Mouse (Mus musculus): Measurements from ENCODE around the gene Casq2. TPM values are rescaled to one million over a fixed set of nuclear protein-coding genes. Genes with fewer than 3 reads are reported as not detected.

The Casq2 gene
- polyA plus RNA-seq, 1 experiment from 2014 or later: 33.8 TPM

DNA sequence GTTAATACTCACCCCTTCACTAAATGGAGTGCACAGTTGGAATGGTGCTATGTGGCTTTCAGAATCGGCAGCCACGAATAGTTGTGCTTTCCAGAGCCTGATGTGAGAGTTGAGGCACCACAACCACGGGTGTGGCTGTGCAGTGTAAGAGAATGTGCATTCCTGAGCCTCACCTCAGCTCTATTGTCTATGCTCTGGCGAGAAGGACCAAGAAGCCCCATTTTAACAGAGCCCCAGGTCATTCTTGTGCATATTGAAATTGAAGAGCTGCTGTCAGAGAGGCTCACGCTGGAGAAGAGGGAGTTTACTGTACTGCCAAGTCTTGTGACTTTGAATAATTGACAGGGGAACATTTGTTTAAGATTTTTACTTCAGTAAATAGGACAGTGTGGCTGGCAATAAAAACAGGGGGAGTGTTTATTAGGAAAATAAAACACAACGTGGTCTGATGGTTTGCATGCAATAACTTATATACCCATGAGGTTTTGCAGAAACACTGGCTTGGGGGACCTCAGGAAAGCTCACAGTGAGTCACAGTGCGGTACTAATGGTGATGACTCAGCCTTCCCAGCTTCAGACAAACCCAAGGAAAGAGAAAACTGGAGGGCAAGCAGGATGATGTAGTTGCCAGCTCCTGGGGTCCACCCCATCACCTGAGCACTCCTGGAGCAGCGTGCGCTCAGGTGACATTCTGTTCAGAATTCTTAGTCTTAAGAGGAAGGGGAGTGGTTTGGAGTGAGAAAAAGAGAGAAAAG lies 17.8 kb downstream of the Casq2 start:
- Histone ChIP-seq H3K4me2 (no peak overlapping the region), H3K36me3 (ENCODE audit: control insufficient read depth, insufficient read depth, low read length) (no peaks in the 10 kb centered on the region), H3K4me1 (ENCODE audit: control insufficient read depth, insufficient read depth, low read length) (peaks cover 8% of the 10 kb centered on the region; the same call in 1 of the 2 replicates), H3K27ac (ENCODE audit: low read depth, low read length) (no peak overlapping the region), H3K4me3 (ENCODE audit: low read depth, low read length) (no peak overlapping the region), H3K9me3 (replicated peaks; ENCODE audit: control insufficient read depth, low read length) (no peaks in the 10 kb centered on the region), H3K9ac (ENCODE audit: low read depth, low read length) (no peak overlapping the region), H3K27me3 (ENCODE audit: control insufficient read depth, insufficient read depth, low read length) (no peaks in the 10 kb centered on the region)
- ATAC-seq (replicated peaks; ENCODE audit: insufficient number of reproducible peaks, low FRiP score, low TSS enrichment): no peak
- 74% methylated on average over 9 of the region's 9 CpGs for WGBS (ENCODE audit: insufficient replicate concordance)

DNA sequence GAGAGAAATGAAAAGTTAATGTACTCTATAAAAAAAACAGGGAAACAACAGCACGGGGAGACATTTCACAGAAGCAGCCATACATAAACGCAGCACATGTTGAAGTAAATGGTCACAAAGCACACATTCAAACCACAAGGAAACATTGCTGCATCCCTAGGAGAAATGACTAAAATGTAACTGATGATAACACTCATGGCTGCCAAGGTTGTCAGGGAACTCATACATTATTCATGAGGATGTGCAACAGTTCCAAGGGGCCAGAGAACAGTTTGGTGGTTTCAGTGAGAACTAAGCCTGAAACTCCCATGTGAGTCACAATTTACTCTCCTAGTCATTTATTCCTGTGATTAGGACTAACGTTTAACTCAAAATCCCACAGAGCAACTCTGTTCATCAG lies 22.0 kb downstream of the Casq2 start:
- peaks cover 10% of the 10 kb centered on the region for H3K4me1 ChIP-seq (ENCODE audit: control insufficient read depth, insufficient read depth, low read length)
- no peak overlapping the region for H3K4me3 ChIP-seq (ENCODE audit: low read depth, low read length)
- H3K27ac ChIP-seq (ENCODE audit: low read depth, low read length): no peak overlapping the region
- no peak overlapping the region for H3K9ac ChIP-seq (ENCODE audit: low read depth, low read length)
- H3K9me3 ChIP-seq (replicated peaks; ENCODE audit: control insufficient read depth, low read length): no peaks in the 10 kb centered on the region
- no peaks in the 10 kb centered on the region for H3K27me3 ChIP-seq (ENCODE audit: control insufficient read depth, insufficient read depth, low read length)
- H3K36me3 ChIP-seq (ENCODE audit: control insufficient read depth, insufficient read depth, low read length): no peaks in the 10 kb centered on the region
- WGBS (ENCODE audit: insufficient replicate concordance): 84% methylated on average over 3 of the region's 3 CpGs
- no peak for ATAC-seq (replicated peaks; ENCODE audit: insufficient number of reproducible peaks, low FRiP score, low TSS enrichment)
- H3K4me2 ChIP-seq: no peak overlapping the region

DNA sequence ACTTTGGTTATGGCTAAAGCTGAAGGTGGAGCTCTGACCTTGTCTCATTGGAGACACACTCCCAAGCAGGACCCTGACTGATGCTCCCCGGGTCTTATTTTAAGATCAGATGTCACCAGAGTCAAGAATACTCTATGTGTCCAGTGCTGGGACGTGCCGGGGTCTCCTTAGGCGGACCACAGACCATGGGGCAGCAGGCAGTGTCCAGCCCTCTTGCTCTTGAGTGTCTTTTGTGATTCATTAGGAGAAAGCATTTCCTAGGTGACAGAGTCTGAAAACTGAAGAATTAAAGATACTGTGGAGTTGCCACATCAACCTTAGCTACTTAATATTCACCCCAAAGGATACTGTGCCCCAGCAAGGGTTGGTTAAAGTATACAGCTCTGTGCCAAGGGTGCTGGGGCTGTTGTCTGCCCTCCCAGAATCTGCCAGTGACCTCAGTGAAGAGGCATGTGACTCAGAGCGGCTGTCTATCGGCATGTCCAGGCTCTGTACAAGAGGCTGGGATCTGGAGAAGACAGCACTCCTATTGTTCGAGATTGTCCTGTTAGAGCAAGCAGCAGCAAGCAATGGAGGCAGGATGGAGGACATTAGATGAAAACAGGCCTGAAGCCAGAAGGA lies 25.9 kb downstream of the Casq2 start:
- no peaks in the 10 kb centered on the region for H3K9me3 ChIP-seq (replicated peaks; ENCODE audit: control insufficient read depth, low read length)
- no peak overlapping the region for H3K4me2 ChIP-seq
- ATAC-seq (replicated peaks; ENCODE audit: insufficient number of reproducible peaks, low FRiP score, low TSS enrichment): no peak
- H3K36me3 ChIP-seq (ENCODE audit: control insufficient read depth, insufficient read depth, low read length): no peaks in the 10 kb centered on the region
- no peak overlapping the region; the same call in 1 of the 2 replicates for H3K27ac ChIP-seq (ENCODE audit: low read depth, low read length)
- no peaks in the 10 kb centered on the region for H3K27me3 ChIP-seq (ENCODE audit: control insufficient read depth, insufficient read depth, low read length)
- H3K9ac ChIP-seq (ENCODE audit: low read depth, low read length): no peak overlapping the region
- WGBS (ENCODE audit: insufficient replicate concordance): 54% methylated on average over 7 of the region's 7 CpGs
- H3K4me1 ChIP-seq (ENCODE audit: control insufficient read depth, insufficient read depth, low read length): peaks cover 10% of the 10 kb centered on the region
- H3K4me3 ChIP-seq (ENCODE audit: low read depth, low read length): no peak overlapping the region

DNA sequence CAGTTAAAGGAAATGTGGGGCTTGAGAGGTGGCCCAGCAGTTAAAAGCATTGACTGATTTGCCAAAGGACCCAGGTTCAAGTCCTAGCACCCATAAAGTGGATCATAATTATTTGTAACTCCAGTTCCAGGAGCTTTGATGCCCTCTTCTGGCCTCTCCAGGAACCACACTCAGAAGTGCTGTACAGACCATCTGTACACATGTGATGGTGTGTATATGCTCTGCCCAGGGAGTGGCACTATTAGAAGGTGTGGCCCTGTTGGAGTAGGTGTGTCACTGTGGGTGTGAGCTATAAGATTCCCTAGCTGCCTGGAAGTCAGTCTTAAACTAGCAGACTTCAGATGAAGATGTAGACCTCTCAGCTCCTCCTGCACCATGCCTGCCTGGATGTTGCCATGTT lies 34.7 kb downstream of the Casq2 start:
- no peaks in the 10 kb centered on the region for H3K9me3 ChIP-seq (replicated peaks; ENCODE audit: control insufficient read depth, low read length)
- H3K4me1 ChIP-seq (ENCODE audit: control insufficient read depth, insufficient read depth, low read length): no peaks in the 10 kb centered on the region
- no peaks in the 10 kb centered on the region for H3K36me3 ChIP-seq (ENCODE audit: control insufficient read depth, insufficient read depth, low read length)
- no peak overlapping the region for H3K4me2 ChIP-seq
- H3K27me3 ChIP-seq (ENCODE audit: control insufficient read depth, insufficient read depth, low read length): no peaks in the 10 kb centered on the region
- H3K9ac ChIP-seq (ENCODE audit: low read depth, low read length): no peak overlapping the region
- H3K27ac ChIP-seq (ENCODE audit: low read depth, low read length): no peak overlapping the region
- H3K4me3 ChIP-seq (ENCODE audit: low read depth, low read length): no peak overlapping the region
- no peak for ATAC-seq (replicated peaks; ENCODE audit: insufficient number of reproducible peaks, low FRiP score, low TSS enrichment)

DNA sequence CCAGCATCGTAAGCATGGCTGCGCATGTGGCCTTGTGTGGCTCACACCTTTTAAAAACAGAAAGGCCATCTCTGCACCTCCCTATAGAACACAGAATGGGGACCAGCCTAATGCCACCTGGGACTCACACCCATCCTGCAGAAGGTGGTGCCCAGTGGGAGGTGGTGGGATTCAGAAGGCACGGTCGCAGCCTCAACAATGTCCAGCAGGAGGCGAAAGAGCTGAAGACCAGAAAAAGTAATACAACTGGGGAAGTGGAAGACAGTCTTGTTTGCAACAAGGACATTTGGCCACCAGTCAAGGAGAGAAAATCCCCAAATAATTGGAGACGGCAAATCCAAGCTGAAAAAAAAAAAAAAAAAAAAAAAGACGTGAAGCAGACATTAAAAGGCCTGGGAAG lies 35.8 kb downstream of the Casq2 start:
- no peaks in the 10 kb centered on the region for H3K36me3 ChIP-seq (ENCODE audit: control insufficient read depth, insufficient read depth, low read length)
- H3K9me3 ChIP-seq (replicated peaks; ENCODE audit: control insufficient read depth, low read length): no peaks in the 10 kb centered on the region
- 75% methylated on average over 7 of the region's 7 CpGs for WGBS (ENCODE audit: insufficient replicate concordance)
- H3K27ac ChIP-seq (ENCODE audit: low read depth, low read length): no peak overlapping the region
- H3K4me1 ChIP-seq (ENCODE audit: control insufficient read depth, insufficient read depth, low read length): no peaks in the 10 kb centered on the region
- H3K4me3 ChIP-seq (ENCODE audit: low read depth, low read length): no peak overlapping the region
- no peak for ATAC-seq (replicated peaks; ENCODE audit: insufficient number of reproducible peaks, low FRiP score, low TSS enrichment)
- no peaks in the 10 kb centered on the region for H3K27me3 ChIP-seq (ENCODE audit: control insufficient read depth, insufficient read depth, low read length)
- H3K4me2 ChIP-seq: no peak overlapping the region
- no peak overlapping the region for H3K9ac ChIP-seq (ENCODE audit: low read depth, low read length)

DNA sequence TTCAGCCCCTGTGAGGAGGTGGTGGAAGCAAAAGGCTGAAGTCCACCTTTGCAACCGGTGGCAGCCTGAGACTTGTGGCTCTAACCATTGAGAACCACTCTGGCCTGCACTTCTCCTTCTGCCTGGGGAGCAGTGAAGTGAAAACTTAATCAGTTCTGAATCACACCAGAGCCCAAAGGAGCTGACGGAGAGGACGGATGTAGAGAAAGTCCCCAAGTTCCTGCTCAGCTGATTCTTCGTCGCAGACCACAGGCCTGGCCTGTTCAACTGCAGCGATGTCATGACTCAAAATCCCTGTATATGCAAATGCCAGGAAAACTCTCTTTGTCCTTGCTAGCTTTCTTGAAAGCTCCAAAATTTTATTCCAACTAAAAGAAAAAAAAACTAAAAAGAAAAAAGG lies 37.4 kb downstream of the Casq2 start:
- H3K4me1 ChIP-seq (ENCODE audit: control insufficient read depth, insufficient read depth, low read length): no peaks in the 10 kb centered on the region
- 68% methylated on average over 6 of the region's 6 CpGs for WGBS (ENCODE audit: insufficient replicate concordance)
- no peaks in the 10 kb centered on the region for H3K36me3 ChIP-seq (ENCODE audit: control insufficient read depth, insufficient read depth, low read length)
- no peak overlapping the region for H3K4me2 ChIP-seq
- no peak overlapping the region for H3K27ac ChIP-seq (ENCODE audit: low read depth, low read length)
- no peak for ATAC-seq (replicated peaks; ENCODE audit: insufficient number of reproducible peaks, low FRiP score, low TSS enrichment)
- H3K9me3 ChIP-seq (replicated peaks; ENCODE audit: control insufficient read depth, low read length): no peaks in the 10 kb centered on the region
- H3K27me3 ChIP-seq (ENCODE audit: control insufficient read depth, insufficient read depth, low read length): no peaks in the 10 kb centered on the region
- no peak overlapping the region for H3K4me3 ChIP-seq (ENCODE audit: low read depth, low read length)
- H3K9ac ChIP-seq (ENCODE audit: low read depth, low read length): no peak overlapping the region

DNA sequence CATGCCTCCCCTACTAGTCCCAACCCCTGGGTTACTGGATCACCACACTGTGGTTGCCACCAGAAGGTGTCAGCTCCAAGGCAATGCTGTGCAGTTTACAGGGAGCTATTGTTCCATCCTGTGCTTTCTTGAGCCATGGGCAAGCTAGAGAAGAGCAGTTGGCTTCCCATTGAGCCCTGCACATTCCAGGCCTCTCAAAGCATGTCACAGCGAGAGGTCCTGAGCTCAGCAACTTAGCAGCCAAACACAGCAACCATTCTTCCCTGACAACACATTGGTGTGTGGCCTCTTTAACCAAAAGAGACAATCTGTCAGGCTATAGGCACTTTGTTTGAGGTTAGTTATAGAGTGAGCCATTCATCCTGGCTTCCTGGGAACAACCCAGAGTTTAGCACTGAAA lies 39.3 kb downstream of the Casq2 start:
- no peak overlapping the region for H3K4me2 ChIP-seq
- H3K27ac ChIP-seq (ENCODE audit: low read depth, low read length): no peak overlapping the region
- no peak overlapping the region for H3K4me3 ChIP-seq (ENCODE audit: low read depth, low read length)
- no peaks in the 10 kb centered on the region for H3K9me3 ChIP-seq (replicated peaks; ENCODE audit: control insufficient read depth, low read length)
- H3K36me3 ChIP-seq (ENCODE audit: control insufficient read depth, insufficient read depth, low read length): no peaks in the 10 kb centered on the region
- no peak overlapping the region for H3K9ac ChIP-seq (ENCODE audit: low read depth, low read length)
- ATAC-seq (replicated peaks; ENCODE audit: insufficient number of reproducible peaks, low FRiP score, low TSS enrichment): no peak
- 59% methylated on average over 1 of the region's 1 CpGs for WGBS (ENCODE audit: insufficient replicate concordance)
- no peaks in the 10 kb centered on the region for H3K4me1 ChIP-seq (ENCODE audit: control insufficient read depth, insufficient read depth, low read length)
- H3K27me3 ChIP-seq (ENCODE audit: control insufficient read depth, insufficient read depth, low read length): no peaks in the 10 kb centered on the region

DNA sequence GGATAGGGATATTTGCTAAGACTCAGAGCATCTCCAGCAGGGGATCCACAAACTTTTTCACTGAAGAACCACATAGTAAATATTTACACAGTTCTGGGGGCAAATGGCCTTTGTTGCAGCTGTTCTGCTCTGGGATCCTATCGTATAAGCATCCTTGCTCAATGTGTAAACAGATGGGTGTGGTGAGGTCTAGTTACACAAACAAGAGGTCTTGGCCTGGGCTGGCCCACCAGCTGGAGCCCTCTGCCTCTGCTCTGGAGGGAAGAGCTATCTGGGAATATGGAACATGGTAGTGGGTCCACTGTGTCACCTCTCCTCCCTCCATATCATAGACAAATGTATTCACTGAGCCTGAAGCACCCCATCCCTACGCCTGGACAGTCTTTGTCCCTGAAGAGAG lies 40.9 kb downstream of the Casq2 start:
- Histone ChIP-seq H3K4me2 (no peak overlapping the region), H3K9me3 (replicated peaks; ENCODE audit: control insufficient read depth, low read length) (no peaks in the 10 kb centered on the region), H3K4me1 (ENCODE audit: control insufficient read depth, insufficient read depth, low read length) (peaks cover 3% of the 10 kb centered on the region; the same call in 1 of the 2 replicates), H3K27me3 (ENCODE audit: control insufficient read depth, insufficient read depth, low read length) (no peaks in the 10 kb centered on the region), H3K36me3 (ENCODE audit: control insufficient read depth, insufficient read depth, low read length) (no peaks in the 10 kb centered on the region), H3K4me3 (ENCODE audit: low read depth, low read length) (no peak overlapping the region), H3K9ac (ENCODE audit: low read depth, low read length) (no peak overlapping the region), H3K27ac (ENCODE audit: low read depth, low read length) (no peak overlapping the region)
- 66% methylated on average over 2 of the region's 2 CpGs for WGBS (ENCODE audit: insufficient replicate concordance)
- ATAC-seq (replicated peaks; ENCODE audit: insufficient number of reproducible peaks, low FRiP score, low TSS enrichment): no peak

DNA sequence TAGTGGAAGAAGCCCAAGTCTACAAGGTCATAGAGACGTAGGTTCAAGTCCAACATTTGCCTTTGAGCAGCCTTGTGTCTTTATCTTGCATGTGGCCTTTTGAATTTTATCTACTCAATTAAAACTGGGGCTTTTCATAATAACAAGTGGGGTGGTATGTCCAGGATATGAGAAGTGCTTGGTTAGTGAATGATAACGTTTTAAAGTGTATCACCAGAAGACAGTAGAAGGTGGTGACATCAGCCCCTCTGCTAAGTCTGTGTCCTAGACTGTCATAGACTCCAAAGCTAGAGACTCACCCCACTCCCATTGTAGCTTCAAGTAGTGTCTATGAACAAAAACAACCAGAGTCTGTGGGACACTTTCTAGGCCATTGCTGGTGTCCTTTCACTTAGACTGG lies 42.0 kb downstream of the Casq2 start:
- Histone ChIP-seq H3K36me3 (ENCODE audit: control insufficient read depth, insufficient read depth, low read length) (no peaks in the 10 kb centered on the region), H3K9ac (ENCODE audit: low read depth, low read length) (no peak overlapping the region), H3K9me3 (replicated peaks; ENCODE audit: control insufficient read depth, low read length) (no peaks in the 10 kb centered on the region), H3K4me2 (no peak overlapping the region), H3K27me3 (ENCODE audit: control insufficient read depth, insufficient read depth, low read length) (no peaks in the 10 kb centered on the region), H3K4me1 (ENCODE audit: control insufficient read depth, insufficient read depth, low read length) (peaks cover 3% of the 10 kb centered on the region; the same call in 1 of the 2 replicates), H3K27ac (ENCODE audit: low read depth, low read length) (no peak overlapping the region), H3K4me3 (ENCODE audit: low read depth, low read length) (no peak overlapping the region)
- ATAC-seq (replicated peaks; ENCODE audit: insufficient number of reproducible peaks, low FRiP score, low TSS enrichment): no peak
- WGBS (ENCODE audit: insufficient replicate concordance): 73% methylated on average over 2 of the region's 2 CpGs
